Mouse (Mus musculus) forebrain, embryonic 16.5 days (tissue): ENCODE measurements at regions not wholly inside any gene's neighbourhood (a gene's known extent, or its start where the extent isn't known, plus 50 kb on each side); places are given as distances from the start of the nearest gene placed in this dataset.

ENCODE experiments used
- ATAC-seq: fragments of 200-750 bp; cut with Nextera tagmentation; 2 replicates; pipeline ENCODE4 v1.8.0; 2017; ENCODE audit warnings: mild to moderate bottlenecking, moderate library complexity
- H3K27ac ChIP-seq: fragments of 300-500 bp; sonication (generic); 2 replicates; pipeline ENCODE4 v1.5.1; 2014; ENCODE audit warnings: low read length, control low read depth
- H3K27me3 ChIP-seq: fragments of 300-500 bp; sonication (generic); replicated peaks from 2 replicates; pipeline ENCODE4 v1.6.1; 2014; ENCODE audit warnings: low read length; ENCODE audit not compliant: control insufficient read depth, insufficient read depth
- H3K36me3 ChIP-seq: fragments of 300-500 bp; sonication (generic); 2 replicates; pipeline ENCODE4 v1.6.1; 2014; ENCODE audit not compliant: control insufficient read depth, insufficient read depth
- H3K4me1 ChIP-seq: fragments of 300-500 bp; sonication (generic); replicated peaks from 2 replicates; pipeline ENCODE4 v1.6.1; 2014; ENCODE audit warnings: low read length; ENCODE audit not compliant: control insufficient read depth, insufficient read depth
- H3K4me2 ChIP-seq: fragments of 300-500 bp; sonication (generic); 2 replicates; pipeline ENCODE4 v1.6.1; 2014; ENCODE audit warnings: mild to moderate bottlenecking, low read length, control low read depth
- H3K4me3 ChIP-seq: fragments of 300-500 bp; sonication (generic); replicated peaks from 2 replicates; pipeline ENCODE4 v1.5.1; 2014; ENCODE audit warnings: mild to moderate bottlenecking, low read length, control low read depth
- H3K9ac ChIP-seq: fragments of 300-500 bp; sonication (generic); replicated peaks from 2 replicates; pipeline ENCODE4 v1.6.1; 2014; ENCODE audit warnings: low read depth, low read length, control low read depth
- H3K9me3 ChIP-seq: fragments of 300-500 bp; sonication (generic); 2 replicates; pipeline ENCODE4 v1.6.1; 2016; ENCODE audit warnings: low read length; ENCODE audit not compliant: control insufficient read depth
- WGBS: fragments of 180-500 bp; shearing (Covaris S2); extraction: QIAGEN DNeasy Blood & Tissue Kit; methylation state at CpG from one replicate; pipeline ENCODE4 v1.1.7; 2014; 5-methylcytosine and 5-hydroxymethylcytosine counted together

DNA sequence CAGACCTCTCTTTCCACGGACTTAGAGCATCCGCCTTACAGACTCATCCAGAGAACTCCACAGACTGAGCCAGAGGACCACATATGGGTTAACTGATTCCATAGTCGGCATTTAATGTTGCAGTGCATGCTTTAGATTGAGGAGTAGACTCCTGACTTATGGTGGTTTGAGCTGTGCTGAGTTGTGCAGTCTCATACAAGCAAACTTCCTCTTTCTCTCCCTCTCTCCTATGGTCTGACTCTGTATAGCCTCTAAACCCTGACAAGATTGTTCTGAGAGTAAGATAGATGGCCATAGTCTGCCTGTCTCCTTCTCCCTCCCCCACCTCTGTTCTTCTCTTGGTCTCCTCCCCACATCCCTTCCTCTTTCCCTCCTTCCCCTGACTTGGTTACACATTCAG lies 616.0 kb downstream of the Ryr2 start:
- H3K27me3 ChIP-seq: no peaks in the 10 kb centered on the region
- H3K4me3 ChIP-seq: no peak overlapping the region
- 94% methylated on average over 3 of the region's 3 CpGs for WGBS
- no peaks in the 10 kb centered on the region for H3K36me3 ChIP-seq
- H3K9ac ChIP-seq: no peak overlapping the region
- H3K9me3 ChIP-seq: no peaks in the 10 kb centered on the region
- no peak for ATAC-seq
- no peaks in the 10 kb centered on the region for H3K4me1 ChIP-seq
- H3K4me2 ChIP-seq: no peak overlapping the region
- no peak overlapping the region for H3K27ac ChIP-seq

DNA sequence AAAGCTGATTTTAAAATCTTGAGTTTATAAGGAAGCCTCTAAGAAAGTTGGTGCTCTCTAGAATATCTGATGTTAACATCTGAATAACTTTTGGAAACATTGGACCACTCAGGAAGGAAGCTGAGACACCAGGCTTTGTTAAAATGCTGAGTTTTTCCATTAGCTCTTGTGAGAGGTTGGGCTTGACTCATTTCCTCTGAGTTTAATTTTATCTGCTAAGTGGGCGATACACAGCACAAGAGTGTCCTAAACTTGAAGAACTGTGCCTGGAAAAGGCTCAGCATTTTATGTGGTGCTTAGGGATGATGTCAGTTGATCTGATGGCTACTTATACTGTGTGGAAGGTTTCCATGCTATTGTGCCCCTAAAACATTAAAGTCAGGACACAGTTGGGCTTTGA lies 623.6 kb downstream of the Ryr2 start:
- no peak overlapping the region for H3K27ac ChIP-seq
- H3K27me3 ChIP-seq: no peaks in the 10 kb centered on the region

DNA sequence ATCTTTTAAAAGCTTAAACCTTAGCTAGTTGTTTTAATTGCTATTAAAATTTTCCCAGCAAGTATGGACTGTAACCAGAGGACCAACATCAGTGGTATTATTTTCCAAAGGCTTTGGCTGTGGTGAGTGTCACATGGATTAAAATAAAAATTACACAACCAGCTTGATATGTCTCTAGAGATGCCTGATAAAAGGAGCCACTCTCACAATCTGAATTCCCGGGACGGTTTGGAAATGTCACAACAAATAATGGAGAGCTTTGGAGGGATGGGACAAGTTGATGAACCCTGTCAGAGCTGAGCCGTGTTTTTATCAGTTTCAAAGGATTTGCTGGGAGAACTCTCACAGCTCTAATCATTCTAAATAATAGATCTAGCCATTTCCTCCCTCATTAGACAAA lies 624.0 kb downstream of the Ryr2 start:
- no peaks in the 10 kb centered on the region for H3K27me3 ChIP-seq
- no peaks in the 10 kb centered on the region for H3K9me3 ChIP-seq
- H3K4me2 ChIP-seq: no peak overlapping the region
- H3K4me3 ChIP-seq: no peak overlapping the region
- H3K9ac ChIP-seq: no peak overlapping the region
- H3K27ac ChIP-seq: no peak overlapping the region
- no peaks in the 10 kb centered on the region for H3K4me1 ChIP-seq
- H3K36me3 ChIP-seq: no peaks in the 10 kb centered on the region
- ATAC-seq: peak; percentile 12; the same call in 1 of the 2 replicates
- WGBS: 34% methylated on average over 3 of the region's 3 CpGs

More for the DNA sequence above, 623.6 kb downstream of the Ryr2 start:
- Histone ChIP-seq H3K36me3 (no peaks in the 10 kb centered on the region), H3K4me2 (no peak overlapping the region), H3K4me1 (no peaks in the 10 kb centered on the region), H3K4me3 (no peak overlapping the region), H3K9ac (no peak overlapping the region), H3K9me3 (no peaks in the 10 kb centered on the region)
- ATAC-seq: no peak
- WGBS: 70% methylated on average over 1 of the region's 1 CpGs

DNA sequence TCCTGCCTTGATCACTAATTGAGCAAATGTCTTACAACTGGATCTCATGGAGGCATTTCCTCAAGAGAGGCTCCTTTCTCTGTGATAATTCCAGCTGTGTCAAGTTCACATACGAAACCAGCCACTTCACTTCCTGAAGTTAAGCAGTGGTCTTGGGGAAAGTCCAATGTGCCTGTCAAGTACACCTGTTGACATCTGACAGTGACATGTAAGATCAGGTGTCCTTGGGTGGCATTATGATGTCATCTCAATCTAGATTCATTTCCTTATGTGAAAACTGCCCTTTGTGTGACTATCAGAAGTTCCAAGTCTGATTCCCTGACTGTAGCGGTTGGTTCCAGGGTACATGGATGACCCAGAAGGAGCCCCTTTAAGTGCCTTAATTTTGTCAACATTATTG lies 646.5 kb downstream of the Ryr2 start:
- 89% methylated on average over 2 of the region's 2 CpGs for WGBS
- Histone ChIP-seq H3K9ac (no peak overlapping the region), H3K27me3 (no peaks in the 10 kb centered on the region), H3K36me3 (no peaks in the 10 kb centered on the region), H3K4me3 (no peak overlapping the region), H3K27ac (no peak overlapping the region), H3K9me3 (no peaks in the 10 kb centered on the region), H3K4me2 (no peak overlapping the region), H3K4me1 (no peaks in the 10 kb centered on the region)
- ATAC-seq: no peak

DNA sequence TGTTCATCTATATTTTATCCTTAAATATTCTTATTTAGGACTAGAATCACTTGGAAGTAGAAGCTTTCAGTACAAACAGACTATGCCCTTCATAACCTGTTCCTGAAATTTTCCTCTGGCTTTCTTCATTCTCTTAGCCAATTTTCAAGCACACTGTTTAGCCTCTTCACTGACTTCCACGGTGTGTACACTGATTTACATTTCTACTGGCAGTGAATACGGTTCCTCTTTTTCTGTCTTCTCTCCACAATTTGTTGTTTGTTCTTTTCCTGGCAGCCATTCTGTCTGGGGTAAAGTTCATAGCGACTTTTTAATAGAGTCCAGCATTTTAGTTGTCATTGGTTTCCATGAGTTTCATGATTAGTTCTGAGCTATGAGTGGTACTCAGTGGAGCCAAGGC lies 651.6 kb downstream of the Ryr2 start:
- H3K27me3 ChIP-seq: no peaks in the 10 kb centered on the region
- 62% methylated on average over 3 of the region's 3 CpGs for WGBS
- H3K27ac ChIP-seq: no peak overlapping the region
- no peak overlapping the region for H3K4me3 ChIP-seq
- H3K36me3 ChIP-seq: no peaks in the 10 kb centered on the region
- no peaks in the 10 kb centered on the region for H3K9me3 ChIP-seq
- no peak overlapping the region for H3K9ac ChIP-seq
- no peak overlapping the region for H3K4me2 ChIP-seq
- ATAC-seq: no peak
- no peaks in the 10 kb centered on the region for H3K4me1 ChIP-seq

DNA sequence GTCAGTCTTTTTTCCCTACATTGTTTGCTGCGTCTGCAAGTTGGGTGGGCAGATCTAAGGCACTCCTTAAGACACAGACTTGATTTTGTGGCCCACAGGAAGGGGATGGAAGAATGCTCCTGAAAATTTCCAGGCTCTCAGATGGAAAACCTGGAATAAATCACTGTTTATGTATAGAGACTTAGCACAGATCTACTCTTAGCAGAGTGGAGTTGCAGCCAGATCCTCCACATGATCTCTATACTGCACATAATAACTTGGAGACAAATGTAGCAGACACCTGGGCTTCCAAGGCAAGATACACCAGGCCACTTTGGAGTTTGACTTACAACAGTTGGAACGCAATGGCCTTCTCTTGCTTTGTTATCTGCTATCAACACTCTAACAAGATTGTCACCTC lies 654.3 kb downstream of the Ryr2 start:
- no peak overlapping the region for H3K27ac ChIP-seq
- WGBS: 94% methylated on average over 2 of the region's 2 CpGs
- no peaks in the 10 kb centered on the region for H3K9me3 ChIP-seq
- H3K4me1 ChIP-seq: no peaks in the 10 kb centered on the region
- no peak overlapping the region for H3K4me3 ChIP-seq
- no peaks in the 10 kb centered on the region for H3K36me3 ChIP-seq
- ATAC-seq: no peak
- no peak overlapping the region for H3K9ac ChIP-seq
- no peaks in the 10 kb centered on the region for H3K27me3 ChIP-seq
- H3K4me2 ChIP-seq: no peak overlapping the region

DNA sequence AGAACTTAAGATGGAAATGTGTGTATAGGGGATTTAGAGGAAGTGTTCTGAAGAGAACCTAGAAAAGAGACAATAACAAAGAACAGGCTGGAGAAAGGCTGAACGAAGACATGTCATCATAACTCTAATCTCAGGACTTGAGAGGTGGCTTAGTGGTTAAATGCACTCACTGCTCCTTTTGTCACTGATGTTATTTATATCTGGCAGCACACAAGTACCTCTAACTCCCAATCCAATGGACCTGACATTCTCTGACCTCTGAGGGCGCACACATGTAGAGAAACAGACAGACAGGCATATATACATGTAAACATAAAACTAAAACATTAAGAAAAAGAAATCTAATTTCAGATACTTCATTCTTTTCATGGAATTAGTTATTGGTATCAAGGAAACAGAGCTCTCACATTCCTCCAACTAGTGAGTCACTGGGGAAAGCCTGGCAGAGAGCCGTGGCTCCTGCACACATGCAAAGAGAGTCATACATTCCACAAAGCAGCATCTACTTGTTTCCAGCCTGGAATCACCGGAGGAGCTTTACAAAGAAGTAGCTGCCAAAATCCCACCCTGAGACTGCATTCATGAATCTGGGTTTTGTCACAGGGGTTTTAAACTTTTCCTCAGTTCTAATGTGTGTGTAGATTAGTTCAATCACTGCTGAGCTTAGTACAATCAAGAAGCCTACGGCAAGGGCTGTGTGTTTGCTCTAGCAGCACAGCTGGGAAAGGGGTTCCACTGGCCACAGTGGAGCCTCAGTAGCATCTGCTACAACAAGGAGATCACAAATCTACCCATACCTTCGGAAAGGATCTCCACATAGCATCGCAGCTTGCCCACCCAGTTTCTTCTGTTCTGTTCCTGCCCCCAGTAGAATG lies 674.0 kb downstream of the Ryr2 start:
- 70% methylated on average over 7 of the region's 7 CpGs for WGBS
- ATAC-seq: no peak

DNA sequence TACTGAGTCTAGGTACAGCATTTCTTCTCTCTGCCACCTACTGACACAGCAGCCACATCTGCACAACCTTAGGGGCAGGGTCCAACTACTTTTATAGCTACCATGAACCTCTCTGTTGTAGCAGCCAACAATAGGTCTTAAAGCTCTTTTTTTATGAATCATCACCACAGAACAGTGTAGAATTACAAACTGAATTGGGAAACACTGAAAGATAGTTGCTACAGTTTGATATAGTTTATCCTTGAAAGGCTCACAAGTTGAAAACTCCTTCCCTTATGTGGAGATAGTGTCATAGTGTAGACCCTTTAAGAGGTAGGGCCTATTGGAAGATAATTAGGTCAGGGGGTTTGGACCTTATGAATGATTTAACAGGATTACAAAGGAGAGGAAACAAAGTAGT lies 679.9 kb downstream of the Ryr2 start:
- no peak overlapping the region for H3K9ac ChIP-seq
- H3K9me3 ChIP-seq: 0 out of 2 replicates have a peak, but pooled peaks cover 2% of the 10 kb centered on the region
- H3K27ac ChIP-seq: no peak overlapping the region
- no peaks in the 10 kb centered on the region for H3K36me3 ChIP-seq
- H3K4me2 ChIP-seq: no peak overlapping the region
- no peaks in the 10 kb centered on the region for H3K27me3 ChIP-seq
- H3K4me1 ChIP-seq: no peaks in the 10 kb centered on the region
- ATAC-seq: no peak
- H3K4me3 ChIP-seq: no peak overlapping the region

More for the DNA sequence above, 674.0 kb downstream of the Ryr2 start:
- Histone ChIP-seq H3K27me3 (no peaks in the 10 kb centered on the region), H3K4me1 (no peaks in the 10 kb centered on the region), H3K9me3 (no peaks in the 10 kb centered on the region), H3K36me3 (no peaks in the 10 kb centered on the region), H3K9ac (no peak overlapping the region), H3K4me2 (no peak overlapping the region), H3K4me3 (no peak overlapping the region), H3K27ac (no peak overlapping the region)

DNA sequence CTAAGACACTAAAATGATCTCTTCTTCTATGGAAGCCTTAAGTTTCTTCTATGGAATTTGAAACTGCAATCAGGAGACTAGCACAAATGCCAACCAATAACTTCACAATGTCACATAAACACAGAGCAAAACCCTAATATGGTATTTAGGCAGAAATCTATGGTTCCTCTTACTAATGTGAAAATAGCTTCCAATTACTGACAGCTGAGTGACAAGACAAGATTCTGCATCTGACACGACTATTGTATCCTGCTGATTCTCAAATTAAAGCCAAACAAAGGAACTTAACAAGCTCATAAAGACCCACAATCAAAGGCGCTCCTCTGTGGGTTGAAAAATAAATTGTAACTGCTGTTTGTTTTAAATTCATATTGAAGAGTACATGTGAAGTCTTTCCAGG lies 714.7 kb downstream of the Ryr2 start:
- H3K27ac ChIP-seq: no peak overlapping the region; the same call in 1 of the 2 replicates
- peak; percentile 82 for ATAC-seq
- H3K4me1 ChIP-seq: no peaks in the 10 kb centered on the region
- no peak overlapping the region for H3K4me2 ChIP-seq
- H3K36me3 ChIP-seq: no peaks in the 10 kb centered on the region
- WGBS: 27% methylated on average over 2 of the region's 2 CpGs
- no peaks in the 10 kb centered on the region for H3K27me3 ChIP-seq
- no peak overlapping the region for H3K4me3 ChIP-seq
- peaks cover 3% of the 10 kb centered on the region; the same call in 1 of the 2 replicates for H3K9me3 ChIP-seq
- no peak overlapping the region for H3K9ac ChIP-seq
